Mouse (Mus musculus): ENCODE data around the gene Olfr457. TPM values are rescaled to one million over a fixed set of nuclear protein-coding genes. Genes with fewer than 3 reads are reported as not detected.

The Olfr457 gene
- polyA plus RNA-seq (2017; shearing (Covaris generic)): under 1 TPM; 0.04 to 0.42 TPM

GRCm38 (mm10) chr6:42476235-42476634, at the start of gene Olfr457:
Gene Olfr457, minus strand, starts transcription at chr6:42476335.

GRCm38 (mm10) chr6:42487114-42487513, 11.0 kb upstream of the Olfr457 start, which contains the start of gene Olfr456:
Gene Olfr456, minus strand, starts transcription at chr6:42487214.

GRCm38 (mm10) chr6:42465096-42465495, 11.0 kb downstream of the Olfr457 start, which contains the start of gene Olfr458:
Gene Olfr458, minus strand, starts transcription at chr6:42465196.

GRCm38 (mm10) chr6:42434446-42434845, 41.7 kb downstream of the Olfr457 start, which contains the start of gene Tas2r126:
Gene Tas2r126, plus strand, starts transcription at chr6:42434535.

Other genes with a start within 250 kb of the Olfr457 start
- gene Gstk1, start 230.4 kb downstream of the Olfr457 start, polyA plus RNA-seq (2017; shearing (Covaris generic)): 10 to 100 TPM in 1 of 2 experiments, 1 to 10 TPM in 1; 8.7 to 12.3 TPM
- gene Tmem139, start 214.4 kb downstream of the Olfr457 start, polyA plus RNA-seq (2017; shearing (Covaris generic)): under 1 TPM in 1 of 2 experiments, not detected in 1; 0.23 TPM
- 10 to 100 TPM; 63.1 to 67.8 TPM for gene Casp2, start 211.3 kb downstream of the Olfr457 start, polyA plus RNA-seq (2017; shearing (Covaris generic))
- under 1 TPM; 0.31 to 0.81 TPM for gene Clcn1, start 189.7 kb downstream of the Olfr457 start, polyA plus RNA-seq (2017; shearing (Covaris generic))
- gene Fam131b, start 151.7 kb downstream of the Olfr457 start, polyA plus RNA-seq (2017; shearing (Covaris generic)): under 1 TPM in 1 of 2 experiments, not detected in 1; 0.08 TPM
- 100 to 1,000 TPM; 169 to 203 TPM for gene Zyx, start 126.7 kb downstream of the Olfr457 start, polyA plus RNA-seq (2017; shearing (Covaris generic))
- under 1 TPM; 0.34 to 0.49 TPM for gene Epha1, start 103.1 kb downstream of the Olfr457 start, polyA plus RNA-seq (2017; shearing (Covaris generic))
- gene Tas2r143, start 76.1 kb downstream of the Olfr457 start, polyA plus RNA-seq (2017; shearing (Covaris generic)): not detected
- gene Tas2r135, start 70.9 kb downstream of the Olfr457 start, polyA plus RNA-seq (2017; shearing (Covaris generic)): not detected
- 1 to 10 TPM in 1 of 2 experiments, not detected in 1; 4.6 TPM for gene Tas2r126, start 41.8 kb downstream of the Olfr457 start, polyA plus RNA-seq (2017; shearing (Covaris generic))
- gene Olfr458, start 11.1 kb downstream of the Olfr457 start, polyA plus RNA-seq (2017; shearing (Covaris generic)): not detected
- 1 to 10 TPM in 1 of 2 experiments, under 1 TPM in 1; 0.24 to 1.7 TPM for gene Olfr456, start 10.9 kb upstream of the Olfr457 start, polyA plus RNA-seq (2017; shearing (Covaris generic))
- under 1 TPM in 1 of 2 experiments, not detected in 1; 0.12 TPM for gene Olfr455, start 71.3 kb upstream of the Olfr457 start, polyA plus RNA-seq (2017; shearing (Covaris generic))
- gene Tcaf3, start 121.4 kb upstream of the Olfr457 start, polyA plus RNA-seq (2017; shearing (Covaris generic)): 1 to 10 TPM in 1 of 2 experiments, under 1 TPM in 1; 0.13 to 2.0 TPM
- gene Tcaf2, start 168.9 kb upstream of the Olfr457 start, polyA plus RNA-seq (2017; shearing (Covaris generic)): under 1 TPM; 0.11 to 0.31 TPM
- under 1 TPM; 0.31 to 0.76 TPM for gene Tcaf1, start 233.8 kb upstream of the Olfr457 start, polyA plus RNA-seq (2017; shearing (Covaris generic))